Mouse (Mus musculus) cerebellum, postnatal 10 days (tissue): ENCODE data around the gene Cd164.
A peak's percentile ranks its signal among the peaks of the same experiment; 100 is the strongest.

ENCODE experiments used
- DNase-seq, 2 experiments: peaks; one replicate each; pipeline ENCODE4 v3.0.0; 2021; ENCODE audit warnings: mixed read lengths in 2 of 2

Gene Cd164

DNA sequence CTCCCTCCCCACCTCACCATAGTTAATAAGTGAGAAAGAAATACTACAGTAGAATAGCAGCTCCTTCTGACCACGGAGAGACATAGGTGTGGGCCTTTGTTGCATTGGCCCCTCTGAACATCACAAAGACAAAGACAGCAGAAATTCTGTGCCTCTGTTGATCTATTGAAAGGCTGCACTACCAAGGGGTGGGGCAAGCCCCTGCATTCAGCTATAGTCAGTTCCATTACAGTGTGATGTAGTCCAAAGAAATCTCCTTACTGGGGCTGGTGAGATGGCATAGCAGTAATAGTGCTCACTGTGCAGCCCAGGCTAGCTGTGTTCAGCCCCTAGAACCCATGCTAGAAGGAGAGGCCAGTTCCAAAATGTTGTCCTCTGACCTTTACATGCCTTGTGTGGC lies 14.2 kb upstream of the Cd164 start:
- DNase-seq = no peak

DNA sequence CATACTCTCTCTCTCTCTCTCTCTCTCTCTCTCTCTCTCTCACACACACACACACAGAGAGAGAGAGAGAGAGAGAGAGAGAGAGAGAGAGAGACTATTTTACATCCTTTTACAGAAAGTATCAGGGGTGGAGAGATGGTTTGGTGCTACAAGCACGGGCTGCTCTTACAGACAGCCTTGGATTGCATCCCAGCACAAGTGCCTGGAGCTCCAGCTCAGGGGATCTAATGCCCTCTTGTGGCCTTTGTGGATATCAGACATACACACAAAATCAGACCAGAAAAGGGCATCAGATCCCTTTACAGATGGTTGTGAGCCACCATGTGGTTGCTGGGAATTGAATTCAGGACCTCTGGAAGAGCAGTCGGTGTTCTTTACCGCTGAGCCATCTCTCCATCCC lies 13.8 kb upstream of the Cd164 start:
- DNase-seq = peak; percentile 90 to 91

DNA sequence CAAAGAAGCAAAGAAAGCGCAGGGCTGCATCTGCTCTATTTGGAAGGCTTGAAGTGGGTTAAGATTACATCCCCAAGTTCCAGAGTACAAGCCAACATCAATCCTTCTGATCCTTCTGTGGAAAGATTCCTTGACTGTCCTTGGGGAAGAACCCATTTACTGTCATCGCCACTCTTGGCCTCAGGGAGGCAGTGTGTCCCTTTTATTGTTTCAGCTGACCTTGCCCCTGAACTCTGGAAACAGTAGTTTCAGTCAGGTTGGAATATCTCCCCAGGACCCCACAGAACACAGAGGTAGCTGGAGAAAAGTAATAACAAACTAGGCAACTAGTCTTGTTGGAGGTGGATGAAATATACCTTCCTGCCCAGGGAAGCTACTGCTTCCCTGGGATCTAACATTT lies 10.1 kb upstream of the Cd164 start:
- DNase-seq = peak; percentile 46 to 48

DNA sequence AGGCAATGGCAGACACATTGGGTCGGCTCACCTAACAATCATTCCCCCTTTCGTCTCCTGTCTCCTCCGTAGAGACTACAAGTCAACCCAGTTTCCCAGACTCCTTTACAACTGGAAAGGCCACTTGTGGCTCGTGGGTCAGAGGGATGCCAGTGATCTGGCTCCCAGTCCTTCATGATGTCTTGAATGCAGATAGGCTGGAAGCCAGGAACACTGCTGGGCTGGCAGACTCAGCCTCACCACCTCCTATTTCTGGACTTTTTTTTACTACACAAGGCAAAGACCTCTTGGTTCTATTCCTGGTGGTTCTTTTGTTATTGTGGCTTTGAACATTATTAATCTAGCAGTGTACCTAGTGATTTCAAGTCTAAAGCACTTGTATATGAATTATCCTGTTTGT lies 4.9 kb upstream of the Cd164 start:
- DNase-seq = peak in 1 of 2 experiments; percentile 13

DNA sequence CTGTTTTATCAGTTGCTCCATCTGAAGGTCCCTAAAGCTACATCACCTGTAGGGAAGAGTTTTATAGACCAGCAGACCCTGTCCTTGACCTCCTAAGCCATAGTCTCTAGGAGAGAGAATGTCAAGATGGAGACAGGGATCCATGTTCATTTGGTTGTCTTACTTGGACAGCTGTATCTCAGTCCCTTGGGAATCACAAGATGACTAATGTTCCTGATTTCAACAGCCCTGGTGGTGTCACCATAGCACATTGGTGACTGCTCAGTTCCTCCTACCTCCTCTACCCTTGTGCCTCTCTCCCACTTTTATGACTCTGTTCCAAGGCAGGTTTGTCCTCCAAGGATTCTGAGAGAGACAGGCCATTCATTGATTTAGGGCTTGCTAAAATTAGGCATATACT lies 4.3 kb upstream of the Cd164 start:
- DNase-seq = no peak

DNA sequence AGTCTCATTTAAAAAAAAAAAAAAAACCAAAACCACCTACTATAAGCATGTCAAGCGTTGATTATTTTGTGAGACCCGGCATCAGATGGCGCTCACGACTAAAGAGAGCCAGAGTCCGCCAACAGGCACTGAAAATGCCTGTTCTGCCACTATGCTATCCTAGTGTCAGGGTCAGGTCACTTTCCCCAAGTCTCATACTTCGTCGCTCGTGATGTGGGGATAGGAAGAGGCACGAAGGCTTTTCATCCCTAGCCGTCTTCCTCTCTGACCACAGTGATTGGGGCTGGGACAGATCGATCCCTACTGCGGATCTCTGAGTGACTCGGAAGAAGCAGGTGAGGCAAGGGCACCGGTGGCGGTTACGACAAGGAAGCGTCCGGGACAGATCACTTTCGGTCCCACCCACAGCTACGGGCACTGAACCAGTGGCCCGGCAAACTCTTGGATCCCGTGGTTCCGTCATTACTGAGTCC lies 670 bp upstream of the Cd164 start:
- peak; percentile 84 to 87 for DNase-seq

DNA sequence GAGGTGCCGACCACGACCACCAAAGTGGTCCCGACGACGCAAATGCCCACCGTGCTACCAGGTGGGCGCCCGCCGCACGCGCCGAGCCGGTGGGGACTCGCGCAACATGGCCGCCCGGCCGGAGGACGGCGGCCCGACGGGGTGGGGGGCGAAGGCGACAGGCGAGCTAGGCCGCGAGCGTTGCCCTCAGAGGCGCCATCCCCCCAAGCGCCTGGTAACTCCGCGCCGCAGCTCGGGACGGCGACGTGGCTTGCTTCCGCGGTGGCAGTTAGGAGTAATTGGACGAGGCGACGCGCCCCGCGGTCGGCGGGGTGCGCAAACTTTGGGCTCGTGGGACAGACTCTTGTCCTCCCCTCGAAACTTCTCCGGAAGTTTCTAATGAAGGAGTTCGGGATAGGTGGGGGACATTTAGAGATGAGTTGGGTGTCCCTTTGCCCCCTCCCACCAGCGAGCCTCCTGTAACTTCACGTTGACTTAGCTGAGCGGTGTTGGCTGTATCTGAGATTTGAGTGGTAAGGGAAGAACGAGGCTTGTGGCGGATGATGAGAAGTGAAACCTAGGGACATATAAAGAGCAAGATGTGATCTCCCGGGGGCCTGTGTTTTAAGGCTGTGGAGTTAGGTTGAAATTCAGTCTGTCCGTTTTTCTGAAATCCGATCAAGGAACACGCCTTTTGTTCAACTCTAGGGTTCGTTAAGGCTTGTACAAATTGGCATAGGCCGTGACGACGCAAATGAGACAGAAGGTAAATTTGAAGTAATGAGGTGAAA lies 611 bp downstream of the Cd164 start:
- peak; percentile 74 to 77 for DNase-seq

DNA sequence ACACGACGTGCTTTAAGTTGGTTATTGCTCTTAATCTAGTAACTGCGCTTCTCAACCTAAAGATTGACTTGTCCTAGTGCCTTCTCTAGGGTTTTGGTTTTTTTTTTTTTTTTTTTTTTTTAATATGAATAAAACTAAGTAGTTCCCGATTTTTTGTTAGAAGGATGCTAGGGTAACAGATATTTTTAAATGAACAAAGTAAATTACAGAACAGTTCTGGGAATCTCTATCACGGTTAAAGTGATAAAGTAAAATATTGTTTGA lies 1.1 kb downstream of the Cd164 start:
- DNase-seq = no peak

DNA sequence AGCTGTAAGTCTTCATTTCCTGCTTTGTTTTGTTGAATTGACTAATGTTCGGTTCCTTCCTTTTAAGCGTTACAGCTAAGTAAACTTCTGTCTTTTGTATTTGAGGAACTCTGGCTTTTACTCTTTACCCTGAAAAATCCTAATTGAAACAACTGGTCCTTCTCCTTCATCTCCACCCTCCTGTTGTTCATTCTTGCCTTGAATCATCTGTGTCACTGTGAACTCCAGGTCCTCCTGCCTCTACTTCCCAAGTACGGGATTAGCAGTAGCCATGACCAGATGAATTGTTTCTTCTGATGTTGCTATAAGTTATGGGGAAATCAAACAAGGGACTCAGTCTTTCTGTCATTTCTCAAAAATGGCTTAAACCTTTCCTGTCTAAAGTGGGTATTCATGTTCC lies 4.2 kb downstream of the Cd164 start:
- no peak for DNase-seq

DNA sequence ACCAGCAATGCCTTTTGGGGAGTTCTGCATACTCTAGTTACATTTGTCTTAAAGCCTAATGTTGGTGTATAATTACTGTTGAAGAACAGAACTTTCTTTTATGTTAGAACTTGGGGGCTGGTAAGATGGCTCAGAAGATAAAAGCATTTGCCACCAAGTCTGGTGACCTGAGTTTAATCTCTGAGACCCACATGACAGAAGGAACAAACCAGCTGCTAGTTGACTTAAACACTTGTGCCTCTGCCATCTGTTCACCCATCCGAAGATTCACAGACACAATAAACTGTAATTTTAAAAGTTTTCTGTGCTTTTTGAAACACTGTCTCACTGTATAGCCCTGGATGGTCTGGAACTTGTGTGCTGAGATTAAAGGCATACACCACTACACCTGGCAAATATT lies 6.5 kb downstream of the Cd164 start:
- no peak for DNase-seq

DNA sequence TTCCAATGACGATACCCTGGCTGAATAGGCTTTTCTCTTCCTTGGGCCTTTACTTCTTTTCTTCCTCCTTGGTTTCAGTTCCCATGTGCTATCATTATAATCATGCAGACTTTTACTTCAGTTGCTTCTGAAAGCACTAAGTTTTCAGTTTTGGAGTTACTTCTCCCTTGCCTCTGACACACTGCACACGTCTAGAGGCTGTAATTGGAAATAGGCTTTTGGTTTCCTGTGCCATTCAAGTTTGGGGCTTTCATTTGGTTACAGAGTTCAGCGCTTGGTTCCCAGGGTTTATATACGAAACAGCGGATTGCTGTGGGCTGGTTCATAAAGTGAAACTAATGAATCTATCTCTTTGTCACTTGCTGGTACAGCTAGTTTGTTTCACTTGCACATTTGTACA lies 10.8 kb downstream of the Cd164 start:
- DNase-seq = no peak

DNA sequence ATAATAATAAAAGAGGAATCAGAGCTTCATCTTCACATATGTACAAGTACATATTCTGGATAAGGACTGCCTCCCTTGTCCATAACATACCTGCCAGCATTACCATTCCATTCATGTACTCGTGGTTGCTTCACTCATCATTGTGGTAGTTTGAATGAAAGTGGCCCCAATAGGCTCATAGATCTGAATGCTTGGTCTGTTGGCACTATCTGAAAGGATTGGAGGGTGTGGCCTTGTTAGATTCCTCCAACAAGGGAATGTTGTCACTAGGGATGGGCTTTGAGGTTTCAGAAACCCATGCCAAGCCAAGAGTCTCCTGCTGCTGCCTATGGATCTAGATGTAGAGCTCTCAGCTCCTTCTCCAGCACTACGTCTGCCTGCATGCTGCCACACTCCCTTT lies 16.8 kb downstream of the Cd164 start:
- no peak for DNase-seq

DNA sequence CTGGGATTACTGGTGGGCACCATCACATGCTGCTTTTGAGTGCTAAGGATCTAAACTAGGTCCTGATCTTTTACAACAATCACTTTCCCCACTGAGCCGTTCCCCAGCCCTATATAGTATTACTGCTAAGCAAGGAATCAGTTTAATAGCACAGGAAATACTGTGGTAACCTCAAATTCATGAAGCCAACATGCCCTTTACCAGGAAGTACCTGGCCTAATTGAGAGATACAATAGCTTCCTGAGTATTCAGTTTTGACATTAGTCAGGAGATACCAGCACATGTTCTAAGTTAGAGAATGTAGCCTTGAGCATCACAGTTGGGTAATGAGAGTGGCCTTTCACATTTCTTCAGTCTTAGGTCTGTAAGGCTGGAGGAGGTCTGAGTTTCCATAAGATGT lies 17.5 kb downstream of the Cd164 start:
- no peak for DNase-seq

DNA sequence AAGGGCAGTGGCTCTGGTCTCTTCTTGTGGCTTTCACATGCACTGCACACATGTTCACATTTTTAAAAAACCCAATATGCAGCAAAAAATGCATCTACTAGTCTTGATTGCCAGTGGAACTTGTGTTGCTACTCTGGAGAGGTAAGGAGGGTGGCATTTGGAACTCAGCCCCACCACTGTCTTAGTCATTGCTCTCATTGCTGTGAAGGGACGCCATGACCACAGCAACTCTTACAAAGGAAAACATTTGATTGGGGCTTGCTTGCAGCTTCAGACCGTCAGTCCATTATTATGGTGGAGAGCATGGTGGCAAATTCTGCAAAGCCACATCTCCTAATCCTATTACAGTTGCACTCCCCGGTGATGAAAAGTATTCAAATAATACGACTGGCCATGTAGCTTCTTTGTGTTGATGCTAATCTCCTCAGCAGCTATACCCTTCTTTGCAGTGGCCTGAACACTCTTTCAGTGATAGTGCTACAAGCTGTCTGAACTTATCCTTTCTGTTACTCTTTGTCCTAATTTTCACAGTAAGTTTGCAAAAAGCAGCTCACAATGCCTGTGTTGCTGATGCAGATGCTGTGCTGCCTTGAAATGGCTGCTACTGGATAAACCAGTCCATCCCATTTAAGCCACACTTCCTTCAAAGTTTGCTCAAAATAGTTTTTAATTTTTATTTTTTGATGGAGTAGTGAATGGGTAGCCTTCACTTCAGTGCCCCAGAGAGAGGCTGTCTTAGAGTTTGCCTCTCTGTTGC lies 18.2 kb downstream of the Cd164 start:
- DNase-seq = no peak

DNA sequence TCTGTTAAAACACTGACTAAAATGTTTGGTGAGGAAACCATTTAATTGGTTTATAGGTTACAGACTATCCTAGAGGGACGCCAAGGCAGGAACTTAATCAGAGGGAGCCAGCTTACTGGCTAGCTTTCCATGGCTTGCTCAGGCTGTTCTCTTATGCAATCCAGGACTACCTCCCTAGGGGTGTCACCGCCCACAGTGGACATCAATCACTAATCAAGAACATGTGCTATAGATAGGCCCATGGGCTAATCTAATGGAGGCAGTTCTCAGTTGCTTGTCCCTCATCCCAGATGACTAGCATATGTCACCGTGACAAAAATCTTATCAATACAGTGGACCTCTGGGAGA lies 18.7 kb downstream of the Cd164 start:
- no peak for DNase-seq

DNA sequence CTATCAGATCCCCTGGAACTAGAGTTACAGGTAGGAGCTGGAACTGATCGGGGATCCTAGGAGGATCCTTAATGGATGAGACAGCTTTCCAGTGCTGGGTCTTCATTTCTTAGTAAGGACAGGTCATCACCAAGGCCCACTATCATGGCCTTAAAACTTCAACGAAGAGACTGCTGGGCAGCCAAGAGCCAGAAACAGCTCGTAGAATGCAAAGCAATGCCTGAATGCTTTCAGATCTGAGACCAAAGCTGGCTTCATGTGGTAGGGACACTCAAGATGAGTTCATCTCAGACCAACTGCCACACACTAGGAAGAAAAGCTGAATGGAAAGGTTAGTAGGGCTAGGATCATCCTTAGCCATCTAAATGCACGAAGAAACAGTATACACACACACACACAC lies 19.8 kb downstream of the Cd164 start:
- no peak for DNase-seq

DNA sequence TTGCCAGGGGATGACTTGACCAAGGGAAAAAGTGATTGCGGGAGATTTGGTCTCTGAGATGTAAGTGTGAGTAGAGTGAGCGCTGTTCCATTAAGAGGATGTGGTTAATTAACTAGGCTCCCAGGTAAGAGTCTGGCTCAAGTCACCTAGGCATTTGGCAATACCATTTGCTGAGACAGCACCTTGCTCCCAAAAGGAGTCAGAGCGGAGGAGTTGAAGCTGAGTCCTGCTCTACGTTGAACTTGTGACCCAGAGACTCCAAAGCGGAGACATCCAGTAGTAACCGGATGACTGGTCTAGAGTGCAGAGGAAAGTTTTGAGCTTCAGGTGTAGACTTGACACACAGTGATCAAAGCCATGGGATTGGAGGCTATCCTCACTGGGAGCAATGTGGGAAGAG lies 22.8 kb downstream of the Cd164 start:
- DNase-seq = no peak

DNA sequence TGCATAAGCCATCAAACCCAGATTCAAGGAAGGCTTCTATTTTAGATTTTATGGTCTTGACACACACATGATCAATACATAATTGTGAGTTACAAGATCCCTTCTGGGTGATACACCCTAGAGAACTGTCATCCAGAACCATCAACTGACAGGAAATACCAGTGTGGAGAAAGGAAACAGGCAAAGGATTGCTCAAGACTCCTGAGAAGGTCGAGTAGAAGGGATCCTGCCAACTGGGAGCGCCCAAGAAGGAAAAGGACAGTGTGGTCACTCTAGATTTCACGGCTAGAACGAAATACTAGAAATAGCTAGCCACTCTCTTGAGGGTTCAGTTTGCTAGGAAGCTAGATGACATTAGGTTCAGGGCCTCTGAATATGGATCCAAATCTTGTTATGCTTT lies 24.2 kb downstream of the Cd164 start:
- no peak for DNase-seq

DNA sequence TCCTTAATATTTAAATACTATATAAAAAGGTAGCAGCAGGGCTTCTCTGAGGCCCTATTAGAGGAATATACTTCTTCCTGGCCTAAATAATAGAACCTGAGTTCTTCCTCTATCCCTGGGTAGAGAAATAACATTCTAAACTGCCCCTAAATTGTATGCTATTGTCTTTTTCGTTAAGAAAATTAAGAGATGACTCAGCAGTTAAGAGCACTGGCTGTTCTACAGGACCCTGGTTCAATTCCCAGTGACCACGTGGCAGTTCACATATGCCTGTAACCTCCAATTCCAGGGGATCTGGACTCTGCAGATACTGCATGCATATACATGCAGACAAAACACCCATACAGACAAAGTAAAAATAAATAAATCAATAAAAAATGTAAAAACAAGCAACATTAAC lies 24.6 kb downstream of the Cd164 start:
- DNase-seq = no peak

DNA sequence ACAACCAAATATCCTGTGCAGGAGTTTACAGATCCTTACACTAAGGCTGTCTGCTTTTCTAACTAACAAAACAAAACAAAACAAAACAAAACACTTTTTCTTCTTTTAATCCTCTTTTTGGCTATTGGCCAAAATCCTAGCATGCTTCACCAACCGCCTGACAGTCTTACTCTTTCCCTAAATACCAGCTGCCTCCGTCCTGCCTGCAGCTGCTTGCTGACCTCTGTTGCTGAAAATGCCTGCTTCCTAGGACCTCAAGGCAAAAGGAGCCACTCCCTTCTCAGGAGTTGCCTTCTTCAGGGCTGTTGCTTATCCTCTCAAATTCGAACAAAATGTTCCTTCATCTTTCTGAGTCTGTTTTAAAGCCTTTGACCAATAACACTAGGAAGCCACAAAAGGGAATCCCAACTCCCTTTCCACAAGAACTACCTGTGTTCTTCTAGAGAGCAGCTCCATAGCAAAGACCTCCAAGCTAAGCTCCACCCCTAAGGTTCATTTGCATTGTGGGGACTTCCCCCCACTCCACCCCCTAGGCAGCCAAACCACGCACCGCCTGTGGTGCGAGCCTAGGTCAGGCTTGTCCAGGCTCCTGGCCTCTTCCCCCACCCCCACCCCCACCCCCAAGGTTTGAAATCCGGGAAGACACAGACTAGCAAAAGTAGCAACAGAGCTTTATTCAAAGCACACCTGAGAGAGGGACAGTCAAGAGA lies 25.4 kb downstream of the Cd164 start:
- DNase-seq = peak in 1 of 2 experiments; percentile 16

DNA sequence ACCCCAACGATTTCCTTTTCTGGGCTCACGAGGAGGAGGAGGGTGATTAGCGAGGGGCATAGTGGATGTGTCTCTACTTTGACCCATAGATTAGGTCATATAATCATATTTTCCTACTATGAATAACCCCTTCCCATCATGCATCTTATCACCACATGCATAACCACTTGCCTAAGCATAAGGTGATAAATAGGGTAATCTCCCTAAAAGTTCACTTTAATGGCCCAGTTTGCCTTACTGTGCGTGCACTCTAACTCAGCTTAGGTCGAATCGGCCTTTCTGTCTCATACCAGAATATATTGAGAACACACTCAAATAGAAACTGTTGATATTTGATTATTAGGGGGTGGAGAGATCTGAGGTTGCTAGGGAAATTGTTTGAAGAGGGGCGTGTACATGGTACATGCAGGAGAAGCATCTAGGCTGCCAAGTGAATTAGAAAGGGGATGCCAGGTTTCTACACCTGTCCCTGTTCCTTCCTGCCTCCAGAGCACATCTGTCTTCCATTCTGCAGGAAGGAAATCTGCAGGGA lies 26.1 kb downstream of the Cd164 start:
- DNase-seq = no peak

DNA sequence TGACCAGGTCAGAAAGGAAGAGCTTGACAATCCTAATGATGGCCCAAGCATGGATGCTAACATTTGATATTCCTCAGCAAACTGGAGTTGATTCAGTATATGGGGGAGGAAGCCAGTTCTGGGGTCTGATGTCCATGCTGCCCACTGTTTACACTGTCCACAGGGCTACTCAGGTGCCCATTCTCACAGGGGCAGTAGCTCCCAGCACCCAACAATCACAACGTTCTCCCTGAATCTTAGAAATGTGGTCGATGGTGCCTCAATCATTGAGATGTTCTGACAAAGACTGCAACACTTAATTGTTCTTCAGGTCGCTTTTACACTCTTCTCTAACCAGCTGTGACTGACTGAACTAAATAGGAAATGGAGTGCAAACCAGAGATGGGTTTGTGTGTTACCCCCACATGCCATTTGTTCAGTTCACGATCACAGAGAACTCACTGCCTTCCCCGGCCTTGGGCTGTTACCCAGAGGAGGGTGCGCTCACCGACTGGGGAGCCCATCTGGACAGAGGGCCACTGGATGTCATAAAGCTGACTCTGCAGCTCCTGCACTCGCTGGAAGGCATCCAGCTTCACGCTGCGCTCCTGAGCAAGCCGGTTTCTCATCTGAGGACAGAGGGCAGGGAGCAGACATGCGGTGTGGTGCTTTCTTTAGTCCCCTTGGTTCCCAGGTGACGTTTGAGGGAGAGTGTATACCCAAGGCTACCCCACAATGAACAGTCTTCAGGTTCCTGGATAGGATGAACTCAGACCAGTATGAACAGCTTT lies 27.4 kb downstream of the Cd164 start:
- DNase-seq = peak; percentile 58 to 70

DNA sequence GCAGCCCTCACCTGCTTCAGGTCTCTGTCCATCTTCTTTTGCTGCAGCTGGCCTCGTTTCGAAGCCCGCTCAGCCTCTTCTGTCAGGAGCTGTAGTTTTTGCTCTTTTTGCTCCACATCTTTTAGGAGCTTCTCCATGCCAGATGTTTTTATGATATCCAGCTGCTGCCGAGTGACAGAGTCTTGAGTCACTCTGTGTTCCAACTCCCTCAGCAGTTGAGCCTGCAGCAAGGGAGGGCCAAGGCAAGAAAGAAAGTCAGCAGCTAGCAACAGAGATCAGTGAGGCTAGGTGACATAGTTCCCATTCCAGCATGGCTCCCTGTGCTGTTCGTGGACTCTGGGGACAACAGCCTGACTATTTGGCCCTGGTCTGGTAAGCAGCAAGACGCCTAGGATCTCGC lies 31.5 kb downstream of the Cd164 start:
- no peak for DNase-seq
